Mouse (Mus musculus) CH12.LX (cell line): ENCODE measurements at regions not wholly inside any gene's neighbourhood (a gene's known extent, or its start where the extent isn't known, plus 50 kb on each side); places are given as distances from the start of the nearest gene placed in this dataset.

ENCODE experiments used
- DNase-seq: peaks from one replicate; pipeline ENCODE4 v3.0.0-alpha.2; 2013; ENCODE audit errors: extremely low read depth
- H3K27ac ChIP-seq: 2 replicates; pipeline ENCODE4 v1.5.1; 2012; ENCODE audit warnings: low read depth, mild to moderate bottlenecking, control low read depth, moderate library complexity; ENCODE audit not compliant: insufficient read depth
- H3K27me3 ChIP-seq: replicated peaks from 2 replicates; pipeline ENCODE3; 2012; ENCODE audit warnings: inconsistent platforms
- H3K36me3 ChIP-seq, 2 experiments: replicated peaks in 1 of 2; 2 replicates each; pipeline versions ENCODE3 to v1.6.1; 2012; ENCODE audit warnings: inconsistent platforms in 1 of 2, low read length in 1 of 2, mild to moderate bottlenecking in 1 of 2, mixed read lengths in 1 of 2, moderate library complexity in 1 of 2; ENCODE audit not compliant: control insufficient read depth in 1 of 2, insufficient read depth in 1 of 2
- H3K4me1 ChIP-seq, 2 experiments: 2 replicates each; pipeline ENCODE4 v1.6.1; 2012; ENCODE audit warnings: inconsistent platforms in 1 of 2, moderate library complexity in 1 of 2; ENCODE audit not compliant: insufficient read depth in 2 of 2, control insufficient read depth in 1 of 2
- H3K4me2 ChIP-seq: 2 replicates; pipeline ENCODE4 v1.6.1; 2012; ENCODE audit warnings: low read depth, mild to moderate bottlenecking, control low read depth; ENCODE audit not compliant: poor library complexity, insufficient read depth, severe bottlenecking
- H3K4me3 ChIP-seq, 3 experiments: fragments of 150-350 bp in 1 of 3; sonication (generic) in 1 of 3; replicated peaks in 1 of 3; 2 replicates each; pipeline versions ENCODE3 to v1.5.1; 2011 to 2012; ENCODE audit warnings: low read depth in 2 of 3, low read length in 2 of 3, mild to moderate bottlenecking in 2 of 3, moderate library complexity in 2 of 3, control low read depth in 1 of 3, improper control_type of control experiment in 1 of 3, inconsistent platforms in 1 of 3, mixed read lengths in 1 of 3; ENCODE audit not compliant: poor library complexity in 1 of 3
- H3K79me2 ChIP-seq: replicated peaks from 2 replicates; pipeline ENCODE4 v1.6.1; 2012; ENCODE audit warnings: mild to moderate bottlenecking, moderate library complexity; ENCODE audit not compliant: control insufficient read depth, poor library complexity, insufficient read depth, severe bottlenecking; ENCODE audit errors: extremely low read depth
- H3K9ac ChIP-seq: 2 replicates; pipeline ENCODE4 v1.6.1; 2012; ENCODE audit warnings: low read depth, mild to moderate bottlenecking, control low read depth, moderate library complexity; ENCODE audit not compliant: insufficient read depth
- H3K9me3 ChIP-seq: replicated peaks from 2 replicates; pipeline ENCODE3; 2012; ENCODE audit warnings: low read length, inconsistent platforms, mixed read lengths
- BHLHE40 ChIP-seq: IDR thresholded peaks from 2 replicates; pipeline ENCODE4 v1.6.1; 2011; ENCODE audit warnings: mild to moderate bottlenecking, low read depth, low read length, improper control_type of control experiment
- CHD1 ChIP-seq: IDR thresholded peaks from 2 replicates; pipeline ENCODE4 v1.6.1; 2012; ENCODE audit warnings: low read depth, low read length, improper control_type of control experiment, inconsistent platforms
- CHD2 ChIP-seq: IDR thresholded peaks from 2 replicates; pipeline ENCODE4 v1.6.1; 2011; ENCODE audit warnings: low read length, improper control_type of control experiment
- CTCF ChIP-seq, 2 experiments: IDR thresholded peaks in 1 of 2; conservative IDR thresholded peaks in 1 of 2; 2 replicates each; pipeline ENCODE4 v1.5.1; 2011 to 2012; ENCODE audit warnings: low read depth in 2 of 2, low read length in 2 of 2, improper control_type of control experiment in 1 of 2, inconsistent platforms in 1 of 2, mild to moderate bottlenecking in 1 of 2, moderate library complexity in 1 of 2
- E2F4 ChIP-seq: IDR thresholded peaks from 2 replicates; pipeline ENCODE4 v1.6.1; 2011; ENCODE audit warnings: low read depth, low read length, improper control_type of control experiment; ENCODE audit not compliant: insufficient replicate concordance
- ELF1 ChIP-seq: IDR thresholded peaks from 2 replicates; pipeline ENCODE4 v1.6.1; 2014; ENCODE audit warnings: low read depth, mild to moderate bottlenecking, inconsistent platforms, low read length, improper control_type of control experiment
- EP300 ChIP-seq: IDR thresholded peaks from 2 replicates; pipeline ENCODE4 v1.6.1; 2011; ENCODE audit warnings: low read length, improper control_type of control experiment
- GABPA ChIP-seq: IDR thresholded peaks from 2 replicates; pipeline ENCODE4 v1.6.1; 2012; ENCODE audit warnings: low read depth, low read length, improper control_type of control experiment, inconsistent platforms; ENCODE audit not compliant: insufficient replicate concordance
- IRF4 ChIP-seq: IDR thresholded peaks from 2 replicates; pipeline ENCODE4 v1.6.1; 2014; ENCODE audit warnings: low read depth, mild to moderate bottlenecking, inconsistent platforms, low read length, improper control_type of control experiment
- JUND ChIP-seq: conservative IDR thresholded peaks from 2 replicates; pipeline ENCODE4 v1.6.1; 2011; ENCODE audit warnings: low read depth, low read length, improper control_type of control experiment
- MAX ChIP-seq: IDR thresholded peaks from 2 replicates; pipeline ENCODE4 v1.6.1; 2011; ENCODE audit warnings: low read length, improper control_type of control experiment
- MEF2A ChIP-seq: IDR thresholded peaks from 2 replicates; pipeline ENCODE4 v1.6.1; 2014; ENCODE audit warnings: low read depth, mild to moderate bottlenecking, inconsistent platforms, low read length, improper control_type of control experiment, borderline replicate concordance
- MXI1 ChIP-seq: IDR thresholded peaks from 2 replicates; pipeline ENCODE4 v1.6.1; 2011; ENCODE audit warnings: mild to moderate bottlenecking, low read depth, low read length, improper control_type of control experiment
- NELFE ChIP-seq: IDR thresholded peaks from 2 replicates; pipeline ENCODE4 v1.6.1; 2011; ENCODE audit warnings: low read depth, low read length, improper control_type of control experiment
- NRF1 ChIP-seq: IDR thresholded peaks from 2 replicates; pipeline ENCODE4 v1.6.1; 2014; ENCODE audit warnings: low read depth, mild to moderate bottlenecking, inconsistent platforms, low read length, improper control_type of control experiment, moderate library complexity
- POLR2A ChIP-seq: IDR thresholded peaks from 2 replicates; pipeline ENCODE4 v1.6.1; 2011; ENCODE audit warnings: low read depth, mild to moderate bottlenecking, improper control_type of control experiment, low read length
- RAD21 ChIP-seq: IDR thresholded peaks from 2 replicates; pipeline ENCODE4 v1.6.1; 2011; ENCODE audit warnings: low read depth, mild to moderate bottlenecking, low read length, improper control_type of control experiment, moderate library complexity
- RCOR1 ChIP-seq: conservative IDR thresholded peaks from 2 replicates; pipeline ENCODE4 v1.6.1; 2012; ENCODE audit warnings: low read depth, mild to moderate bottlenecking, inconsistent platforms, low read length, improper control_type of control experiment
- SMC3 ChIP-seq: IDR thresholded peaks from 2 replicates; pipeline ENCODE4 v1.6.1; 2011; ENCODE audit warnings: low read depth, low read length, improper control_type of control experiment
- TBP ChIP-seq: conservative IDR thresholded peaks from 2 replicates; pipeline ENCODE4 v1.6.1; 2011; ENCODE audit warnings: low read depth, low read length, improper control_type of control experiment
- TCF12 ChIP-seq: IDR thresholded peaks from 2 replicates; pipeline ENCODE4 v1.6.1; 2014; ENCODE audit warnings: low read depth, mild to moderate bottlenecking, inconsistent platforms, low read length, improper control_type of control experiment
- USF1 ChIP-seq: IDR thresholded peaks from 2 replicates; pipeline ENCODE4 v1.6.1; 2014; ENCODE audit warnings: low read depth, mild to moderate bottlenecking, inconsistent platforms, low read length, improper control_type of control experiment
- USF2 ChIP-seq: conservative IDR thresholded peaks from 2 replicates; pipeline ENCODE4 v1.6.1; 2011; ENCODE audit warnings: low read depth, low read length, improper control_type of control experiment
- ZC3H11A ChIP-seq: IDR thresholded peaks from 2 replicates; pipeline ENCODE4 v1.6.1; 2012; ENCODE audit warnings: low read depth, mild to moderate bottlenecking, inconsistent platforms, low read length, improper control_type of control experiment
- ZKSCAN1 ChIP-seq: IDR thresholded peaks from 2 replicates; pipeline ENCODE4 v1.6.1; 2012; ENCODE audit warnings: low read depth, inconsistent platforms, low read length, improper control_type of control experiment, borderline replicate concordance
- dilution Hi-C: fragments of 300-500 bp; cut with MboI; formaldehyde crosslinking; loops from 2 replicates; pipeline ENCODE4 v1.14.3; 2020; ENCODE audit warnings: low sequenced_read_pairs; ENCODE audit not compliant: extremely low pct_unique_long_range_greater_than_20kb, extremely low pct_ligation_motif_present
- in situ Hi-C: fragments of 300-500 bp; cut with MboI; formaldehyde crosslinking; loops from 3 replicates; pipeline ENCODE4 v1.14.3; 2019; ENCODE audit warnings: low sequenced_read_pairs, low pct_ligation_motif_present, low pct_unique_long_range_greater_than_20kb, mixed read lengths

DNA sequence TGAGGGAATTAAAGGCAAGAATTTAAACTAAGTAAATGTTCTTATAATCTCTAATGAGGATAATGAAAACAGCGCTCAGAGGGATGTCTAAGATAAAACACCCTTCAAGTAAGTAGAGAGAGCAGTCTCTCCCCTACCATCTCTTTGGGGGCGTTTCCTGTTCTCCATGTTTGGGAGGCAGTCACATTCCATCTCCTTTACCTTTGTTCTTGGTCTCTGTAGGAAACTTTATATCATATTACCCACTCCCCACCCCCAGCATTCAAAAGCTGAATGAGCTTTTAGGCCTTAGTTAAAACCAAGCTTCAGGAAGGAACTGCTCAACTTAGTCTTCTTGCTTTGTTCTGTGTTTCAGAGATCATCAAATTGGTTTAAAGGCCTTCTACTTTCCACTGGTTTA is 116.2 kb upstream of the Gli3 start:
- no peak for DNase-seq
- no peaks in the 10 kb centered on the region for H3K27me3 ChIP-seq
- in situ Hi-C loops: no loop called here
- H3K27ac ChIP-seq: no peak overlapping the region
- dilution Hi-C loops: no loop called here
- H3K4me2 ChIP-seq: no peak overlapping the region
- H3K9ac ChIP-seq: no peak overlapping the region
- H3K79me2 ChIP-seq: no peaks in the 10 kb centered on the region
- H3K9me3 ChIP-seq: no peaks in the 10 kb centered on the region
- H3K4me3 ChIP-seq: no peak overlapping the region
- TF ChIP-seq NELFE: no peak
- no peak for TF ChIP-seq IRF4
- TF ChIP-seq CTCF (conservative IDR thresholded peaks at IDR 0.05 in 1 of 2, IDR thresholded peaks at IDR 0.05 in 1 of 2; ENCODE audit: low read depth in 2 of 2, low read length in 2 of 2): no peak
- no peak for TF ChIP-seq ZC3H11A
- TF ChIP-seq EP300: no peak
- TF ChIP-seq E2F4: no peak
- no peak for TF ChIP-seq TBP
- no peak for TF ChIP-seq JUND
- no peak for TF ChIP-seq BHLHE40
- no peak for TF ChIP-seq ZKSCAN1
- TF ChIP-seq MAX: no peak
- TF ChIP-seq MXI1: no peak
- no peak for TF ChIP-seq USF2
- TF ChIP-seq MEF2A: no peak
- no peak for TF ChIP-seq NRF1
- no peak for TF ChIP-seq CHD2
- TF ChIP-seq SMC3: no peak
- no peak for TF ChIP-seq RCOR1
- H3K36me3 ChIP-seq: no peaks in the 10 kb centered on the region
- no peaks in the 10 kb centered on the region for H3K4me1 ChIP-seq

GRCm38 (mm10) chr13:15366437-15366836 is 96.6 kb upstream of the Gli3 start:
- Histone ChIP-seq H3K9me3 (no peaks in the 10 kb centered on the region), H3K4me3 (no peak overlapping the region), H3K27ac (no peak overlapping the region), H3K79me2 (no peaks in the 10 kb centered on the region), H3K36me3 (no peaks in the 10 kb centered on the region), H3K9ac (no peak overlapping the region), H3K4me1 (peaks cover 0 to 8% of the 10 kb centered on the region in 2 experiments; a peak in 1 of 4 replicates), H3K4me2 (no peak overlapping the region), H3K27me3 (no peaks in the 10 kb centered on the region)
- DNase-seq: peak; percentile 9
- dilution Hi-C loops: no loop called here
- in situ Hi-C loops: no loop called here
- TF ChIP-seq EP300 (no peak), USF1 (no peak), IRF4 (no peak), POLR2A (no peak), ELF1 (no peak), ZC3H11A (no peak), TBP (no peak), TCF12 (no peak), CHD1 (no peak), NELFE (no peak), ZKSCAN1 (no peak), GABPA (no peak), RAD21 (no peak), MAX (no peak), MXI1 (no peak), JUND (no peak), RCOR1 (no peak)
